Mouse (Mus musculus): ENCODE measurements around the gene Luzp1.

- TF ChIP-seq EP300 (IDR thresholded peaks at IDR 0.05; ENCODE audit: low read depth in 1 of 2, low read length in 2 of 2): no peak
- TF ChIP-seq SMC3 (IDR thresholded peaks at IDR 0.05; ENCODE audit: low read depth, low read length): no peak
- no peak for TF ChIP-seq MAX (IDR thresholded peaks at IDR 0.05; ENCODE audit: low read length)
- TF ChIP-seq GABPA (IDR thresholded peaks at IDR 0.05; ENCODE audit: low read depth, low read length): no peak
- no peak for TF ChIP-seq MYC (IDR thresholded peaks at IDR 0.05; ENCODE audit: low read depth, low read length)
- TF ChIP-seq POLR2A (IDR thresholded peaks at IDR 0.05; ENCODE audit: control insufficient read depth in 1 of 2, insufficient read depth in 1 of 2, low read depth in 1 of 2, low read length in 2 of 2, poor library complexity in 1 of 2): no peak
- TF ChIP-seq CTCF (IDR thresholded peaks at IDR 0.05 in 2 of 3, conservative IDR thresholded peaks at IDR 0.05 in 1 of 3; ENCODE audit: control insufficient read depth in 1 of 3, insufficient read depth in 1 of 3, low read depth in 2 of 3, low read length in 3 of 3, poor library complexity in 1 of 3, severe bottlenecking in 1 of 3): no peak
- TF ChIP-seq MEF2A (IDR thresholded peaks at IDR 0.05; ENCODE audit: extremely low read depth, insufficient replicate concordance, low read depth, low read length, poor library complexity, severe bottlenecking): no peak
- TF ChIP-seq JUND (IDR thresholded peaks at IDR 0.05; ENCODE audit: low read depth, low read length): no peak
- TF ChIP-seq USF1 (IDR thresholded peaks at IDR 0.05; ENCODE audit: low read depth, low read length): no peak
- TF ChIP-seq ZNF384 (IDR thresholded peaks at IDR 0.05; ENCODE audit: low read depth, low read length): no peak
- no peak for TF ChIP-seq TAL1 (IDR thresholded peaks at IDR 0.05; ENCODE audit: low read length)
- TF ChIP-seq ZMIZ1 (IDR thresholded peaks at IDR 0.05; ENCODE audit: low read depth, low read length): no peak
These were observed 128.8 kb downstream of the Luzp1 start for GRCm38 (mm10) chr4:136598268-136598876.

All from MEL (cell line).